Mouse (Mus musculus) liver, embryonic 14.5 days (tissue): ENCODE results near the gene Nlrx1.

Experiments
- CTCF ChIP-seq: IDR thresholded peaks from 2 replicates; pipeline ENCODE4 v1.5.1; 2016; ENCODE audit warnings: antibody characterized with exemption, low read depth, control low read depth
- EP300 ChIP-seq: IDR thresholded peaks from 2 replicates; pipeline ENCODE4 v1.6.1; 2016; ENCODE audit warnings: antibody characterized with exemption, low read depth

- TF ChIP-seq CTCF (peak; percentile 87), EP300 (no peak)
Observed at GRCm38 (mm10) chr9:44268027-44268360, 405 bp downstream of the Nlrx1 start.
